Mouse (Mus musculus): ENCODE results near the gene Cygb.

DNA sequence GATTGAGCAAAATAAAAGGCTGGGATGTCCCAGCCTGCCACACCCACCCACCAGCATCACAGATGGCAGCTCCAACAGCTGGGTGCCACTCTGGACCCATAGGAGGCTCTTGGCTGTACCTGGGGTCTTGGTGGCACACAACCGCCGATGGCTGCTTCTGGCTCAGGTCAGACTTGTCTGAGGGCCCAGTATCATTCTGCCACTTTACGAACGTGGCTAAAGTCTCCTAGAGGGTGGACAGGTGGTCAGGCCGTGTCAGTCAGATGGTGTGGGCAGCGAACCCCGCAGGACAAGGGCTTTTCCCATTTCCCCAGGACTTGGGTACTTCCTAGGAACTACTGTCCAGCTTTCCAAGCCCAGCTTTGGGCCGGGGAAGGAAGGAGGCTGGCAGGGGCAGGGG is 52.9 kb downstream of the Cygb start:
- TF ChIP-seq CTCF (conservative IDR thresholded peaks at IDR 0.05 in 1 of 2, IDR thresholded peaks at IDR 0.05 in 1 of 2; ENCODE audit: low read depth in 2 of 2, low read length in 2 of 2) (no peak), TBP (conservative IDR thresholded peaks at IDR 0.05; ENCODE audit: low read depth, low read length) (no peak), ZMIZ1 (IDR thresholded peaks at IDR 0.05; ENCODE audit: low read depth, low read length) (no peak), ETS1 (conservative IDR thresholded peaks at IDR 0.05; ENCODE audit: low read depth, low read length) (no peak), JUN (IDR thresholded peaks at IDR 0.05; ENCODE audit: insufficient read depth, low read depth, low read length) (no peak), BHLHE40 (IDR thresholded peaks at IDR 0.05; ENCODE audit: low read depth, low read length) (no peak), ZNF384 (IDR thresholded peaks at IDR 0.05; ENCODE audit: low read depth, low read length) (no peak), MAZ (IDR thresholded peaks at IDR 0.05; ENCODE audit: low read depth, low read length) (no peak), E2F4 (IDR thresholded peaks at IDR 0.05; ENCODE audit: insufficient replicate concordance, low read depth, low read length) (no peak)
